Mouse (Mus musculus): ENCODE results near the gene Slc16a6.

Gene Slc16a6

GRCm38 (mm10) chr11:109414802-109415201 is 58.6 kb downstream of the Slc16a6 start:
- no peak for DNase-seq (ENCODE audit: low spot score)

- DNase-seq (ENCODE audit: low spot score), result no peak
Observed at GRCm38 (mm10) chr11:109413617-109414016, 59.8 kb downstream of the Slc16a6 start, which contains the start of gene 9930022D16Rik. 9930022D16Rik (plus strand) TSS chr11:109413917.

- DNase-seq (ENCODE audit: low spot score), result no peak
Observed at GRCm38 (mm10) chr11:109410197-109410980, 63.0 kb downstream of the Slc16a6 start.

GRCm38 (mm10) chr11:109406431-109406830 is 67.0 kb downstream of the Slc16a6 start:
- no peak for DNase-seq (ENCODE audit: low spot score)

All from ovary, postnatal 14 days (tissue).